Mouse (Mus musculus) small intestine, adult 2 months (tissue): ENCODE results near the gene Slc2a4.

ENCODE experiments used
- CTCF ChIP-seq: fragments of 200-500 bp; IDR thresholded peaks from 2 replicates; pipeline ENCODE4 v1.5.1; 2012; ENCODE audit warnings: low read depth, mild to moderate bottlenecking, control low read depth, inconsistent platforms, low read length, moderate library complexity, mixed read lengths; ENCODE audit not compliant: insufficient replicate concordance, insufficient read length; ENCODE audit errors: extremely low read depth
- POLR2A ChIP-seq: fragments of 200-500 bp; IDR thresholded peaks from 2 replicates; pipeline ENCODE4 v1.6.1; 2012; ENCODE audit warnings: low read depth, mild to moderate bottlenecking, control low read depth, inconsistent platforms, low read length, moderate library complexity

DNA sequence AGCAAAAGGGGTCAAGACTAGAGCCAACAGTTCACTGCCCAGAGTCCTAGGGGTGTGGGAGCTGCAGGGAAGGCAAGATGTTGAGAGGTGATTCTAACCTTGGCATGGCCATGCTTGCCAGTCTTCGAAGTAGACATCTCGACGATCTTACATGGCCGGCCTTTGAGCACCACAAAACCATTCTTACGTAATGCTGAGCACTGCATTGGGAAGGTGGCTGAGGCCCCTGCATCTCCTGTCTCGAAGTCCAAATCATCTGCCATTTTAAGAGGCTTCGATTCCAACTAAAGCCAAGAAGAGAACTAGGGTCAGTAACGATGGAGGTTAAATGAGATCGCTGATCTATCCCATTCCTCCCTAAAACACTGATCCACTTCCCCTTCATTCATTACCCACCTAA is 28.9 kb downstream of the Slc2a4 start:
- TF ChIP-seq POLR2A (no peak), CTCF (no peak)
